7 mouse cellular contexts compared by ENCODE assay signal in the genomic region with DNA sequence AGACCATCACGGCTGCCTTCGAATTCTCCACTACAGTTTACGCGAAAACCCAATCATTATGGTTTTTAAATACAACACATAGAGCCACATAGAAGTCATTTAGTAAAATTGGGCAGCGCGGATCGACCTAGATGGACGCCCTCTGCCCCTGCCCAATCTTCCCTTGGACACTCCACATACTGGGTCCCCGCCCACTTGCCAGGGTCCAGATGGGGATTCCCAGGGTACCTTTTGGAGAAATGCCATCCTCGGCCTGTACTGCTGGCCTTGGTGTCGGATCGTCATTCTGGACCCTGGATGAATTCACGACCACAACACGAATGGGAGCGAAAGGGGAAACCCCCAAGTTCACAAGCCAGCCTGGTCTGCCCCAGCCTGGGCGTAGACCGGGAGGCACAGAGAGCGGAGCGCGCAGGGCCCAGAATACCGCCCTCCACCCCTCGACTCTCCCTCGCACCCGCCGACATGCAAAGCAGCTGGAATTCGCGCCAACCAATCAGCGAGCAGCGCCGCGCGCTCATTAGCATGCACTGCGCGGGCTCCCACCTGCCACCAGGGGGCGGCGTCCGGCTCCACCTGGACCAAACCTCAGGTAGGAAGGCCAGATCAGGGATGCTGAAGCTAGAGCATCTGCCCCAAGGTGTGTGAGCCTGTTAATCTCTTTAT. TPM values are rescaled to one million over a fixed set of nuclear protein-coding genes. Genes with fewer than 3 reads are reported as not detected.
DNase-seq lines count a peak whose midpoint lies in the region; ATAC-seq and TF ChIP-seq lines count a peak whose summit lies in the region.

A gene (minus strand): TSS at position 420 of the 666 bp plus-strand sequence.

- 12% methylated on average over 37 of the region's 37 CpGs for WGBS in bone marrow, adult 2 months
- 4% methylated on average over 36 of the region's 37 CpGs for WGBS in embryonic facial prominence, embryonic 14.5 days
- 5% methylated on average over 37 of the region's 37 CpGs for WGBS in limb, embryonic 10.5 days
- WGBS in midbrain, embryonic 13.5 days = 3% methylated on average over 37 of the region's 37 CpGs
- 8% methylated on average over 37 of the region's 37 CpGs for whole genome bisulfite sequencing in small intestine, adult 2 months

- DNase-seq in embryonic facial prominence, embryonic 14.5 days (ENCODE audit: low spot score) = peak; percentile 96
- peak; percentile 90 to 91 for DNase-seq in heart, adult 18-20 months
- peak; percentile 93 for DNase-seq in kidney, adult 18-20 months
- peak; percentile 95 for DNase-seq in limb, embryonic 10.5 days (ENCODE audit: low spot score)

- peak; percentile 98 for ATAC-seq in embryonic facial prominence, embryonic 14.5 days (ENCODE audit: low read depth)
- ATAC-seq in midbrain, embryonic 13.5 days = peak; percentile 97

- peak within 1 kb of the TSS; percentile 4 for H3K4me3 ChIP-seq in bone marrow, adult 2 months (replicated peaks; ENCODE audit: control insufficient read depth, low read depth, low read length)
- H3K4me3 ChIP-seq in embryonic facial prominence, embryonic 14.5 days (ENCODE audit: low read depth, low read length) = peak within 1 kb of the TSS; percentile 41
- H3K4me3 ChIP-seq in limb, embryonic 10.5 days = peak within 1 kb of the TSS; percentile 60
- peak within 1 kb of the TSS; percentile 49 for H3K4me3 ChIP-seq in midbrain, embryonic 13.5 days (replicated peaks)
- H3K4me3 ChIP-seq in small intestine, adult 2 months (ENCODE audit: low read depth, low read length) = peak within 1 kb of the TSS; percentile 56

- H3K27ac ChIP-seq in bone marrow, adult 2 months (ENCODE audit: control insufficient read depth, insufficient read depth, low read depth, low read length, poor library complexity) = no peak within 1 kb of the TSS
- H3K27ac ChIP-seq in embryonic facial prominence, embryonic 14.5 days (replicated peaks; ENCODE audit: low read depth, low read length) = no peak within 1 kb of the TSS
- H3K27ac ChIP-seq in limb, embryonic 10.5 days = peak within 1 kb of the TSS; percentile 76
- H3K27ac ChIP-seq in midbrain, embryonic 13.5 days = 0 out of 2 replicates have a peak within 1 kb of the TSS, but pooled peaks have one; percentile 35
- H3K27ac ChIP-seq in small intestine, adult 2 months (ENCODE audit: insufficient read depth, low read depth, low read length) = no peak within 1 kb of the TSS

- no peaks in the 10 kb centered on the region; the same call in 1 of the 2 replicates for H3K4me1 ChIP-seq in bone marrow, adult 2 months (ENCODE audit: control insufficient read depth, insufficient read depth, low read length)
- peaks cover 5% of the 10 kb centered on the region; the same call in 1 of the 2 replicates for H3K4me1 ChIP-seq in embryonic facial prominence, embryonic 14.5 days (ENCODE audit: control insufficient read depth, insufficient read depth, low read length)
- H3K4me1 ChIP-seq in limb, embryonic 10.5 days = peaks cover 14% of the 10 kb centered on the region
- H3K4me1 ChIP-seq in midbrain, embryonic 13.5 days (replicated peaks) = peaks cover 21% of the 10 kb centered on the region
- no peaks in the 10 kb centered on the region; the same call in 1 of the 2 replicates for H3K4me1 ChIP-seq in small intestine, adult 2 months (ENCODE audit: control insufficient read depth, insufficient read depth, insufficient read length, low read length)

- peak within 1 kb of the TSS; percentile 72 for H3K4me2 ChIP-seq in embryonic facial prominence, embryonic 14.5 days (ENCODE audit: low read depth, low read length)
- H3K4me2 ChIP-seq in midbrain, embryonic 13.5 days (replicated peaks) = peak within 1 kb of the TSS; percentile 85

- no peaks in the 10 kb centered on the region for H3K27me3 ChIP-seq in embryonic facial prominence, embryonic 14.5 days (replicated peaks; ENCODE audit: control insufficient read depth, insufficient read depth, low read length)
- peaks cover 27% of the 10 kb centered on the region for H3K27me3 ChIP-seq in limb, embryonic 10.5 days (ENCODE audit: low read depth, poor library complexity, severe bottlenecking)
- peaks cover 17% of the 10 kb centered on the region for H3K27me3 ChIP-seq in midbrain, embryonic 13.5 days
- no peaks in the 10 kb centered on the region for H3K27me3 ChIP-seq in small intestine, adult 2 months (ENCODE audit: control insufficient read depth, insufficient read depth, low read length)

- TF ChIP-seq CTCF in bone marrow, adult 2 months (IDR thresholded peaks at IDR 0.05; ENCODE audit: control insufficient read depth, insufficient read depth, low read length) = peak; percentile 71; the same call in 1 of the 2 replicates
- TF ChIP-seq CTCF in small intestine, adult 2 months (IDR thresholded peaks at IDR 0.05; ENCODE audit: extremely low read depth, insufficient read length, insufficient replicate concordance, low read depth, low read length) = peak; percentile 89

- H3K9ac ChIP-seq in embryonic facial prominence, embryonic 14.5 days (ENCODE audit: low read depth, low read length) = peak within 1 kb of the TSS; percentile 56
- H3K9ac ChIP-seq in midbrain, embryonic 13.5 days (replicated peaks) = peak within 1 kb of the TSS; percentile 73

- TF ChIP-seq POLR2A in bone marrow, adult 2 months (IDR thresholded peaks at IDR 0.05; ENCODE audit: borderline replicate concordance, control insufficient read depth, low read depth, low read length) = no peak; the same call in 1 of the 2 replicates
- TF ChIP-seq POLR2A in small intestine, adult 2 months (IDR thresholded peaks at IDR 0.05; ENCODE audit: low read depth, low read length) = no peak; the same call in 1 of the 2 replicates

- no peaks in the 10 kb centered on the region for H3K9me3 ChIP-seq in embryonic facial prominence, embryonic 14.5 days (ENCODE audit: control insufficient read depth, low read length)
- no peaks in the 10 kb centered on the region for H3K9me3 ChIP-seq in limb, embryonic 10.5 days (replicated peaks)
- H3K9me3 ChIP-seq in midbrain, embryonic 13.5 days = no peaks in the 10 kb centered on the region

- H3K36me3 ChIP-seq in embryonic facial prominence, embryonic 14.5 days (ENCODE audit: control insufficient read depth, insufficient read depth, low read length) = no peaks in the 10 kb centered on the region
- H3K36me3 ChIP-seq in limb, embryonic 10.5 days = no peaks in the 10 kb centered on the region
- no peaks in the 10 kb centered on the region for H3K36me3 ChIP-seq in midbrain, embryonic 13.5 days
- no peaks in the 10 kb centered on the region for H3K36me3 ChIP-seq in small intestine, adult 2 months (ENCODE audit: control insufficient read depth, insufficient read depth, low read length)

RNA-seq across cellular contexts. Expression of the gene that starts here (rescaled TPM):
- polyA plus RNA-seq in bone marrow, adult 2 months (2011; ENCODE audit: insufficient read depth, insufficient read length, low replicate concordance, missing spikeins) = 0.57 TPM in 1 of 2 replicates, not detected in the other
- polyA plus RNA-seq in embryonic facial prominence, embryonic 14.5 days (2014; fragmentation: Nextera tagmentation; extraction: Ambion mirVana) = 1.4 and 1.8 TPM in 2 replicates
- under 1 TPM; 0.27 to 0.41 TPM for total RNA-seq in heart, adult 18-20 months (2021)
- polyA plus RNA-seq in limb, embryonic 10.5 days (2016; fragmentation: Nextera tagmentation; extraction: Ambion mirVana) = 2.1 and 4.2 TPM in 2 replicates
- polyA plus RNA-seq in midbrain, embryonic 13.5 days (2015; fragmentation: Nextera tagmentation; extraction: Ambion mirVana) = 7.2 and 7.3 TPM in 2 replicates
- polyA plus RNA-seq in small intestine, adult 2 months (2012; rRNA removed) = 1.9 and 2.9 TPM in 2 replicates

Comparison
In these comparisons a context has a peak if more than half of its experiments do, and no peak if none do; other contexts are left out.
1. Peak in DNase-seq in heart, adult 18-20 months; RNA of the gene not detected or under 1 TPM.
2. H3K27ac ChIP-seq: peak in limb, embryonic 10.5 days (single experiment) and midbrain, embryonic 13.5 days (single experiment); none in bone marrow, adult 2 months (single experiment), embryonic facial prominence, embryonic 14.5 days (single experiment) and small intestine, adult 2 months (single experiment).
3. H3K4me3 ChIP-seq: peak in every context shown above with its lines; median percentile 60 in limb, embryonic 10.5 days; 56 in small intestine, adult 2 months; 49 in midbrain, embryonic 13.5 days; 41 in embryonic facial prominence, embryonic 14.5 days; 4 in bone marrow, adult 2 months.
4. Peak in every context shown above with its lines, with median percentiles within 50 percentile points of each other: DNase-seq.